Mouse (Mus musculus) adrenal gland, postnatal 4 days (tissue): ENCODE measurements around the gene Csde1. TPM values are rescaled to one million over a fixed set of nuclear protein-coding genes. Genes with fewer than 3 reads are reported as not detected.

Source experiments
- DNase-seq, 2 experiments: peaks; one replicate each; pipeline ENCODE4 v3.0.0; 2021 to 2022; ENCODE audit warnings: low spot score in 2 of 2, mixed read lengths in 2 of 2
- total RNA-seq, 2 experiments: library from RNA; stranded (reverse); gene quantifications; 2 replicates each; pipeline ENCODE4 v1.2.3; 2021

Gene Csde1
- total RNA-seq, 2 experiments from 2014 or later = 337 to 354 TPM

DNA sequence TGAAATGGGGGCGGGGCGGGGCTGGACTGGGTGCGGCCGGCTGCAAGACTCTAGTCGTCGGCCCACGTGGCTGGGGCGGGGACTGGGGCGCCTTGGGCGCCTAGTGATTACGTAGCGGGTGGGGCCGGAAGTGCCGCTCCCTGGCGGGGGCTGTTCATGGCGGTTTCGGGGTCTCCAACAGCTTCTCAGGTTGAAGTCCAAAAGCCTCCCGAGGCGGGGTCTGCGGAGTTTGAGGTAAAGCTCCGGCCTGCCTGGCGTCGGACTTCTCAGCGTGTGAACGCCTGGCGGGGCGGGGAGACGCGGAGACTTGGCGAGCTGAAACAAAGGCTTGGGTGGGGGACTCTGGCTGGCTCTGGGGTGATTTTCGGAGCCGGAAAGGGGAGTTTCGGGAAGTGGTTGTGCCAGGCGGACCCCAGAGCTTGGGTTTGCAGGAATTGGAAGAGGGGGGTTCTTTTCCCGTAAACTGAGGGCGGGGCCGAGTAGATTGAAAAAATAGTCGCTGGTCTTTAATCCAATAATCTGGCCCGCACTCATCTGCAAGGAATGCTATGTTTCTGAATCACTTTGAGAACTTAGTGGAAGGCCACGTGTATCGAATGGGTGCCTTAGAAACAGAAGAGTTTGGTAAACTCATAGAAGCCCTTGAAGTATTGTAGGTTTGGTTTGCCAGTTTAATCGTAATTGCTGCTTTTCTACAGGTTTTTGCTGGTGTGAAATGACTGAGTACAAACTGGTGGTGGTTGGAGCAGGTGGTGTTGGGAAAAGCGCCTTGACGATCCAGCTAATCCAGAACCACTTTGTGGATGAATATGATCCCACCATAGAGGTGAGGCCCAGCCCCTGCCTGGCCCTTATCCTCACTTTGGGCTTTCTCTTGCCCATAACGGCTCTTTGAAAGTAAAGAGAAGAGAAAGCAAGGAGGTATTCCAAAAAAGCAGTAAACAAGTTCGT, 38.3 kb downstream of the Csde1 start, which contains the start of gene Nras:
TSS of gene Nras (plus strand) at position 79 of the 951 bp plus-strand sequence.
- DNase-seq = peak; percentile 94 to 95

DNA sequence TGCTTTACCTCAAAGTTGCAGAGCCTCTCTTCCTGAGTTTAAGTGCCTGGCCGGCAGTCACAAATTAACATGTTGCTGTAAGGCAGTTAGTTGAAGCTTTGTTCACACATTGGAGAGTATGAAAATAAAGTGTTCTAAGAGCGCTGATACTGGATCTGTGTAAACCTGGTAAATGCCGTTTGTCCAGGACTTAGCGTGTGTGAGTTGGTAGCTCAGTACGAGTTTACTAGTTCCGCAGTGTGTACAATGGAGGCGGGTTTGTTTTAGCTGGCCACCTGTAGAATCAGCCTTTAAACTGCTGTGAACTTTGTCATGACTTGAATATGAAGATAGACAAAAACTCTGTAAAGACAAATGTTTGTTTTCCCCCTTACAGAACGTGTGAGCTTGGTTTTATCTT, 46.7 kb downstream of the Csde1 start:
- no peak for DNase-seq

DNA sequence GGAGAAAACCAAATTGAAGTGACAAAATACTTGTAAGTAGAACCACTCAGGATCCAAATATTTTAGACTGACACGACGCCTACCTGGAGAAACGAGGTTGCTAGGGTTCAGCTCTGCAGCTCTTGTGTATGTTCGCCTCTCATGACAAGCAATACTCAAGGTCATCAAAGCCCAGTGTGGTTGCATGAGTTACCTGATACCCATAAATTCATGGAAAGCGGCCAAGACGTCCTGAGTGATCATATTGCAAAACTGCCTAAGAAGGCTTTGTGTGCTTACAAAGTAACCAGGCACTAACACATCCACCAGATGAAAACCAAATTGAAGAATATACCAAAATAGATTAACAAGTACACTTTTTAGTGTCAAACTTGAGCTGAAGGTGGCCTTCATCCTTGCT, 48.7 kb downstream of the Csde1 start:
- no peak for DNase-seq

DNA sequence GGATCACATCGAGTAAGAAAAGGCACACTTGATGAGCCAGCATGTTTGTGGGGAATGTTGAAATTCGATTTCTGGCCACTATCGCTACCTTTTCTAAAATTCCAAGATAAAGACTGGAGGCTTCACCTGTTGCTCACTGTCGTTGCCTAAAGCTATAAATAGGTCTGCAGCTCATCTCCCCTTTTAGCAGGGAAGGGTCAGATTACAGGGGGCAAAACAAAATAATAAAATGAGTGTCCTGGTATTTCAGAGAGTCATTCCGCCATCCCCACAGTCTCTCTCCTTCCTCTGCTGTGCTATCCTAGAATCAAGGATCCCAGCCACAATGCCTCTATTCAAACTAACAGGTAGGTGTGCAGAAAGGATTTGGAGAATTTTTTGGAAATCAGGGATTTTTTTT, 53.5 kb downstream of the Csde1 start, which contains the start of gene Ampd1:
TSS of gene Ampd1 (plus strand) at position 244 of the 400 bp plus-strand sequence.
- DNase-seq = no peak

DNA sequence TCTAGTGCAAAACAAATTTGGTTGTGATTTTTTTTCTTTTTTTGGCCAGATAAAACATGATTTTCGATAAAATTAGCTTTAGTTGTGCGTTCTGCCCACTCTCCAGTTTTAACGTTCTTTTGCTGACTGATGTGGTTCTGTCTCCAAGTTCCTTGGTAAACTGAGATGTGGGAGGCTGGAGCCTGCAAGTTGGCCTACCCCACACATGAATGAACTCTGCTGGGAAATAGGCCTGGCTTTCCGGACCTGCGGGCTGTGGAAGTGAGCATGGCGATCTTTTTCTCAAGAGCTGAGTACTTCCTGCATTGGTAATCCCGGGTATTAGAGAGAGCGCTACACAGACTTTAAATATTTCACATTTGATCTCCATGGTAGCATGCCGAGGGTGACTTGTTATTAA, 55.6 kb downstream of the Csde1 start:
- DNase-seq = no peak

DNA sequence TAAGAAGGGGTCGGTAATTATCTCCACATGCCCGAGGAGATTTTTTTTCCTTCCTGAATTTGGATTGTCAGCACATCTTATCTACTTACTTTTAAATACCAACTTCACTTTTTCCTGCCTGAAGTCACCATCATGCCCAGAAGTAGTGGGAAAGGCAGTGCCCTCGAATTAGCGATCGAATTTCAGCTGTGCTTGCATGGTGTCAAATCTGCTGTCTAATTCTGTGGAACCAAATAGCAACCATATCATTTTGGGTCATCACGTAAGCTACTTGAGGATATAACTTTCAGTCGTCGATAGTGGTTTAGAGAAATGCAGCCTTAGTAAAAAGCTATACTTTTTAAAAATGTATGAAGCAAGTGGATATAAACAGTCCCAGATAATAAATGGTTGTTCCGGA, 56.2 kb downstream of the Csde1 start:
- no peak for DNase-seq

DNA sequence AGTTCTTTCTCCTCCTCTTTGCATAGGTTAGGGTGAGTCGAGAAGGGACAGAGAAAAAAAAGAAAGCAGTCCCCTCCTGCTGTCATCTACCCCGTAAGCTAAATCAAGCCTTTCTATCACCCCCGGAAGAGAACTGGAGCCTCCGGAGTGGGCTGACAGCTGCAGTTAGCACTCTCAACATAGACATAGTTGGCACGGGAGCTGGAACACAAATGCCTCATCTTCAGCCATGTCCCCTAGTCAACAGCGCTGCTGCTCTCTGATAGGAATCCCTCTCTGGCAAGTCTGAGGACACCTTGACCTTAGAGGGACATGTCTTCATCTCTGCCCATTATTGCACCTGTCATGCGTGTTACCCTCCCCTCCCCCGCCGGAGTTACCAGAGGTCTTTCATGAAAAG, 59.1 kb downstream of the Csde1 start:
- no peak for DNase-seq

DNA sequence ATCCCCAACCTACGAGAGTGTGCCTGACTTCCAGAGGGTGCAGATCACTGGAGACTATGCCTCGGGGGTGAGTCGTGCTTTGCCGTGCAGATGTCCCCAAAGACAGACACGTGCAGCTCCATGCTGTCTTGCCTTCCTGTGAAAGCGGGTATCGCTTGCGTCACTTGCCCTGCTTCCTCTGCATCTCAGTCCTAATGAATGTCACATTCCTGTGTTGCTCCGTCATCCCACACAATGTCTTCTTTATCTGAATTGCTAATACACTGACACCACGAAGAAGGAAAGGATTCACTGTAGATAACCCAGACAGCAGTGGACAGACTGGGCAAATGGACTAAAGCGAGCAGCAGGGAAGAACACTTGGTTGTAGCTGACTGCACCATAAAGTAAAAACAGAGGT, 60.8 kb downstream of the Csde1 start:
- no peak for DNase-seq

DNA sequence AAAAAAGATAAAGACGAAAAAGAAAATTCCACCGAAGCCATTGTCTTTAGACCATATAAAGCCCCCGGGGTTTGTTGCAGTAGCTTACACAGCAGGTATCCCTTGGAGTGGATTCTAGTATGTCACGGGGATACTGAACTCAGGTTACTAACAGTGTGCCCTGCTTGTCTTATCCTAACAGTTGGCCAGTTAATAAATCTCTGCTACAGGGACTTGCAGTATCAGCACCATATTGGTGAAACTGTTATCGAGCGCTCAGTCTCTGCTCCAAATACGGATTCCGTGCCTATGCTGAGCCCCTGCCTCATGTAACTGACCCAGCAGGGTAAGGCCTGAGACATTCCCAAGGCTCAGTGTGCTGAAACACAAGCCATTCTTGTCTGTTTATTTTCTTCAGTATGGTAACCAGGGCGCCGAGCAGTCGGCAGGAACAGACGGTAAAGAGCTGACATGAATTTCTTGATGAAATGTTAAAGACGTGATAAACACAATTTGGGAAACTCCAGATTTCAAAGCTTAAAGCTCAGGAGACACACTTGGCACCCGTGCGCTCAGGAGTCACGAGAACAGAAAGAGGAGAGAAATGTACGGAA, 61.7 kb downstream of the Csde1 start:
- DNase-seq = no peak

DNA sequence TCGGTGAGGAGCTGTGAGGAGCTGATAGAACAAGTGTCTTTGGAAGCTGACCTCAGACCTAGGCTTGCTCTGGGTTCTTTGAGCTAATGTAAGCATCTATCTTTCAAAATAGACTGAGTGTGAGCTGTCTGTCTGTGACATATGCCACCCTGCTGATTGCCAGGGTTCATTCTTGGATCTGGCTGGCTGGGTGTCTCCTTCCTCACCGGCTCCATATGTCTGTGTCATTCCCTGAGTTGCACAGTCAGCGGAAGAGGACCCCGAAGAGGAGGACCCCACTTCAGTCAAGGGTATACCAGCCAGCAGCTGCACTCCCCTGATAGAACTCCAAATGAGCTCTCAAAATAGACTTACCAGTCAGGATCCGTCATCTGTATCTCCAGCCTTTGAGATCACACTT, 62.5 kb downstream of the Csde1 start:
- DNase-seq = no peak

DNA sequence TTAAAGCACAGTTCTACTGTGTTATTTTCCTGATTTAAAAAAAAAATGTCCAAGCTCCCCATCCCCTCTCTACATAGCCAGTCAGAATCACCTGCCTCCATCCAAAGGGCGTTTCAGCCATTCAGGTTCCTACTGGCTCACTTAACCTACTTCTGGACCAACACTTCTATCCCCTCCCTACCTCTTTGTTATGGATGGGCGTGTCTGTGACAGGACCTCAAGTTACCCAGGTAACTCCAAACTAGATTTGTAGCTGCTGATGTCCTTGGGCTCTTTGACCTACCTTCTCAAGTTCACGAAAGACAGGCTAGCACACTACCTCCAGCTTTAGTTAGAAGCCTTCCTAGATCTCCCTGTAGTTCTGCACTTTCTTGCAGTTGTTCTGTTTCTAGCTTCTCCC, 65.8 kb downstream of the Csde1 start:
- DNase-seq = no peak

DNA sequence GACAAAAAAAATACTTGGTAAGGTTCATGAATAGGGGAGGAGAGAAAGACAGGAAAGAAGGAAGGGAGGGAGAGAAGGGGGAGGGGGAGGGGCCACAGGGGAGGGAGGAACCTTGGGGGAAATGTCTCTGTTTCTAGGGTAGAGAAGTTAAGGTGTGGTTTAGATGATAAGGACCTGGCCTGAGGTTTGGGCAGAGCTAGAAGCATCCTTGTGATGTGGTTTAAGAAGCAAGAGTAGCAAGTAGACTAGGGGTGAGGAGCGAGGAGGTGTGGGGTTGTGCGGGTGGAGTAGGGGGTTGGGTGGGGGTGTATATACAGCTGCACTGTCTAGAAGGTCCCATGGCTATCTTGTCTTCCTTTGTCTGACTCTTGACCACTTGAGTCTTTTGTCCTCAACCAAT, 71.5 kb downstream of the Csde1 start:
- DNase-seq = no peak

DNA sequence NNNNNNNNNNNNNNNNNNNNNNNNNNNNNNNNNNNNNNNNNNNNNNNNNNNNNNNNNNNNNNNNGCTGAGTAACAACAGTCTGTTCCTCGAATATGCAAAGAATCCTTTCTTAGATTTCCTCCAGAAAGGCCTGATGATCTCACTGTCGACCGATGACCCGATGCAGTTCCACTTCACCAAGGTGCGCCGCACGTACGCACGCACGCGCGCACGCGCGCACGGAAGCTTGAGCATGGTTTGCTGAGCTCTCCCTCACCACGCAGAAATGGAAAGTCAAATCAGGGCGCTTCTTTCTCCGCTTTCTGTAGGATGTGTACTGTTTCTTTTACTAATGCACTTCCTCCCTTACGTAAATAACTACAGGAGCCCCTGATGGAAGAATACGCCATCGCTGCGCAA, 78.4 kb downstream of the Csde1 start:
- no peak for DNase-seq

DNA sequence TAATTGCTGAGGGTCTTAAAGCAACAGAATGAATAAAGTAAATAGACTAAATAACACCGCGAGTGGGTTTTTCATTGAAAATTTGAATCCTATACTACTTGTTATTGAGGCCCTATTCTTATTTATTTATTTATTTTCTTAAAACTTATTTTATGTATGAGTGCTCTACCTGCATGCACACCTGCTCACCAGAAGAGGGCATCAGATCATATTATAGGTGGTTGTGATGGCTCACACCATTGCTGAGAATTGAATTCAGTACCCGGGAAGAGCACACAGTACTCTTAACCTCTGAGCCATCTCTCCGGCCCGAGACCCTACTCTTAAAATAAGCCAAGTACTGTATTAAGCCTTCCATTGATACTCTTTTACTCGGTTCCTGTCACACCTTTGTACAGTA, 79.4 kb downstream of the Csde1 start:
- no peak for DNase-seq

DNA sequence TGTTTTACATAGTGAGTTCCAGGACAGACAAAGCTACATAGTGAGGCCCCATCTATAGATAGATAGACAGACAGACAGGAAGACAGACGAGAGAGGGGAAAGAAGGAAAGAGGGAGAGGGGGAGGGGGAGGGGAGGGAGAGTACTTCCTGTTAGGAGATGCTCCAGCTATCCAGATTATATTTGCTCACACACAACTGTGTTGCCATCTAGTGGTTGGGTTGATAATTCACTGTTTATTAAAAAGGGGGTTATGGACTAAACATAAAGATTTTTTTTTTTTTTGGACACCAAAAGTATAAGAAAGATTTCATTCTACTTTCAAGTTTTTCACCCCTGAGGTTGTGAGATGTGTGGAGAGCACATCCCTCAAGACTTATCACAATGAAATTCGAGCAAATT, 80.5 kb downstream of the Csde1 start:
- no peak for DNase-seq

DNA sequence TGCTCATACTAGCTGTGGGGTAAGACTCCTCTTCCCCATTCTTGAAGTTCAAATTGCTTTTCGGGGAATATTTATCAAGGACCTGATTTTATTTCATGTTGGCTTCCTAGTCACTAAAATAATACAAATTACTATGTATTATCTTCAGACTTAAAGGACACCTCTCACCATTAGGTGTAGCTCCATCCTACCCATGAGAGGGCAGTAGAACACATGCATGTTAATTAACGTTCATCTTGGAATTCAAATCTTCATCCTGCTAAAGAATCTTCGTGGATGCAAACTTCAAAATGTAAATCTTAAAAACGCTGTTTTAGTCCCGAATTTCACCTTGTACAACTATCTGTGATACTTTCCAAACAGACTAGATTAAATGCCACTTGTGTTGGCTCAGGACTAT, 81.0 kb downstream of the Csde1 start:
- DNase-seq = no peak

DNA sequence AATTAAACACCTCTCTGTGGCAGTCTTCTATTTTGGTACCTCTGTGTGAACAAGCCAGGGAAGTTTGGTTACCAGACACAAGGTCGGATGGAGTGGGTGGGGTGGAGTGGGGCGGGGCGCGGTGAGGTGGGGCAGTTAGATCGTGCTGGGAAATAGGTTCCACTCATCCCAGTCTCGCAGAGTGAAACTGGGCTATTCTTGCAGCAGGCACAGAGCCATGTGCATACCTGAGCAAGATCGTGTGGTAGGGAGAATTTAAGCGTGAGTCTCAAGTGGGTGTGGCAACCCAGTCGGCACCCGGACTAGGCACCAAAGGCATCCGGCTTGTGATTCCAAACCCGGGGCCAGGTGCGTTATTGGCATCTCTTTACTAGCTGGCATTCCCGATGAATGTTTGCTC, 81.7 kb downstream of the Csde1 start:
- DNase-seq = no peak

DNA sequence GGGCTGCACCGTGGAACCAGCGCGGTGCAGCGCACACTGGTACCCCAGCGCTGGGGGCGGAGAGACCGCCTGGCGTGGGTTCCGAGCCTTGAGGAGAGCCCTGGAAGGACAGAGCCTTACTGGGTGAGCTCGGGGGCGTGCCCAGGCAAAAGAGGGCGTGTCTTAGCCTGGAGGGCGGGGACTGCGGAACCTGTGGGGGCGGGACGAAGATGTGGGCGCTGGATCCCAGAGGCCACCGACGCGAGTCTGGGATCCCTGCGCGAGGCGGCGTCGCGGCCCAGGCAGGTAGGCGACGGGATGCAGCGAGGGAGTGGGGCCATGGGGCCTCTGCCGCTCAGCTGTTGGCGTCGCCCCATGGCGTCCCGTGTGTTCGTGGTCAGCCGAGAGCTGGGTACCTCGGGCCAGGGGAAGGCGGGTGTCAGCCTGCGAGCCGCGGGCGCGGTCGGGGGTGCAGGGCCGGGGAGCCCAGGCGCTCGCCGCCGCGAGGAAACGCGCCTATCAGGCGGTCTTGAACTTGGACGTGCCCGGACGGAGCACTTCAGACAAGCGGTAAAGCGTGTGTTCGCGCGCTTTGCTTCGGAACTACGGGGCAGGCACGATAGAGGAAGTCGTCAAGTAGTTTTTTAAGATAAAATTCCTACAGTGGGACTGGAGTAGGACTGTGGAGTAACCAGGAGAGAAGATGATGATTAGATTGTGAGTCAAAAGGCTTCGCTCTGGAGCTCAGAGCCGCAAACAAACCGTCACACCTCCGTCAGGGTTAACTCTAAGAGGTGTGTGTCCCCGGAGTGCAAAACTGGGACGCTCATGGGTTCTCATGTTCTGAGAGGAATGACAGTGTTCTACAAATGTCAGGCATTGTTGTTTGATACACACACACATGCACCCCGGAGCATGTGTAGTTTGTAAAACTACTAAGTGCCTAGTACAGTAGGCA, 82.5 kb downstream of the Csde1 start, which contains the start of gene Dennd2c:
TSS of gene Dennd2c (plus strand) at position 151 of the 937 bp plus-strand sequence.
- peak; percentile 91 to 92 for DNase-seq
